Mouse (Mus musculus) limb, embryonic 15.5 days (tissue): ENCODE data around the gene Gm12830. TPM values are rescaled to one million over a fixed set of nuclear protein-coding genes. Genes with fewer than 3 reads are reported as not detected.

ENCODE experiments used
- ATAC-seq: fragments of 200-750 bp; cut with Nextera tagmentation; 2 replicates; pipeline ENCODE4 v1.8.0; 2017; ENCODE audit warnings: low read depth, moderate TSS enrichment; ENCODE audit not compliant: insufficient number of reproducible peaks, low FRiP score, low TSS enrichment
- H3K27ac ChIP-seq: fragments of 300-500 bp; sonication (generic); 2 replicates; pipeline ENCODE4 v1.5.1; 2015; ENCODE audit warnings: moderate library complexity, mild to moderate bottlenecking, inconsistent platforms
- H3K27me3 ChIP-seq: fragments of 300-500 bp; sonication (generic); 2 replicates; pipeline ENCODE4 v1.6.1; 2015; ENCODE audit warnings: inconsistent platforms
- H3K36me3 ChIP-seq: fragments of 300-500 bp; sonication (generic); 2 replicates; pipeline ENCODE4 v1.6.1; 2015; ENCODE audit warnings: inconsistent platforms
- H3K4me1 ChIP-seq: fragments of 300-500 bp; sonication (generic); 2 replicates; pipeline ENCODE4 v1.6.1; 2015; ENCODE audit warnings: inconsistent platforms
- H3K4me2 ChIP-seq: fragments of 300-500 bp; sonication (generic); 2 replicates; pipeline ENCODE4 v1.6.1; 2015; ENCODE audit warnings: mild to moderate bottlenecking, inconsistent platforms
- H3K4me3 ChIP-seq: fragments of 300-500 bp; sonication (generic); 2 replicates; pipeline ENCODE4 v1.5.1; 2015; ENCODE audit warnings: mild to moderate bottlenecking, inconsistent platforms
- H3K9ac ChIP-seq: fragments of 300-500 bp; sonication (generic); 2 replicates; pipeline ENCODE4 v1.6.1; 2015; ENCODE audit warnings: inconsistent platforms
- H3K9me3 ChIP-seq: fragments of 300-500 bp; sonication (generic); 2 replicates; pipeline ENCODE4 v1.6.1; 2016; ENCODE audit warnings: inconsistent platforms
- WGBS: fragments of 180-500 bp; shearing (Covaris S2); methylation state at CpG from one replicate; pipeline ENCODE4 v1.1.7; 2015; 5-methylcytosine and 5-hydroxymethylcytosine counted together
- polyA plus RNA-seq: library from polyadenylated mRNA; unstranded; fragments of >200 nt; fragmentation: Nextera tagmentation; extraction: Ambion mirVana; gene quantifications from 2 replicates; pipeline ENCODE4 v1.2.1, GENCODE M21; 2015

Gene Gm12830
- polyA plus RNA-seq = not detected in 2 replicates

GRCm38 (mm10) chr4:114821567-114822192, at the start of gene Gm12830:
TSS of gene Gm12830 (plus strand) at chr4:114821722.
- Histone ChIP-seq H3K4me3 (peak within 1 kb of the TSS; percentile 43), H3K36me3 (no peaks in the 10 kb centered on the region), H3K27me3 (peaks cover 60% of the 10 kb centered on the region), H3K9ac (peak within 1 kb of the TSS; percentile 31; the same call in 1 of the 2 replicates), H3K27ac (peak within 1 kb of the TSS; percentile 61), H3K4me1 (peaks cover 29% of the 10 kb centered on the region), H3K4me2 (peak within 1 kb of the TSS; percentile 70), H3K9me3 (no peaks in the 10 kb centered on the region)
- ATAC-seq = peak; percentile 76
- WGBS = under 1% methylated on average over 51 of the region's 51 CpGs

DNA sequence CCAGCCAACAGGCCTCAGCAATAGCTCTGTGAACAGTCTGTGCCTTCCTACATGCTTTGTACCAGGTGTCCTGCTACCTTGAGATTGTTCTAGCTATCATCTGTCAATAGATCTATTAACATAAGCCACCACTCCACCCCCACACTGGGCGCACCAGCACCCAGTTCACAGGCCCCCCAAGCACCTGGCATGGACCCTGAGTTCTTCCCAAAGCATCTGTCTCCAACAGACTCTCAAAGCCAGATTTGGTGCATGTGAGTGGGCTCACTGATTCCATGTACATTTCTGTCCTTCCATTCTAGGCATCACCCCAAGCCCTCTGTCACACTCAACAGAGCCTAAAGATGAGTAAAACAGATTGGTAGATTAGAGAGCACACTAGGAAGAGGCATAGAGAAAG, 48.2 kb upstream of the Gm12830 start:
- Histone ChIP-seq H3K4me1 (peaks cover 9% of the 10 kb centered on the region), H3K9ac (no peak overlapping the region), H3K9me3 (no peaks in the 10 kb centered on the region), H3K4me2 (no peak overlapping the region), H3K27me3 (0 out of 2 replicates have a peak, but pooled peaks cover 13% of the 10 kb centered on the region), H3K27ac (no peak overlapping the region), H3K36me3 (no peaks in the 10 kb centered on the region), H3K4me3 (no peak overlapping the region)
- no peak for ATAC-seq
- WGBS = 88% methylated on average over 1 of the region's 1 CpGs

DNA sequence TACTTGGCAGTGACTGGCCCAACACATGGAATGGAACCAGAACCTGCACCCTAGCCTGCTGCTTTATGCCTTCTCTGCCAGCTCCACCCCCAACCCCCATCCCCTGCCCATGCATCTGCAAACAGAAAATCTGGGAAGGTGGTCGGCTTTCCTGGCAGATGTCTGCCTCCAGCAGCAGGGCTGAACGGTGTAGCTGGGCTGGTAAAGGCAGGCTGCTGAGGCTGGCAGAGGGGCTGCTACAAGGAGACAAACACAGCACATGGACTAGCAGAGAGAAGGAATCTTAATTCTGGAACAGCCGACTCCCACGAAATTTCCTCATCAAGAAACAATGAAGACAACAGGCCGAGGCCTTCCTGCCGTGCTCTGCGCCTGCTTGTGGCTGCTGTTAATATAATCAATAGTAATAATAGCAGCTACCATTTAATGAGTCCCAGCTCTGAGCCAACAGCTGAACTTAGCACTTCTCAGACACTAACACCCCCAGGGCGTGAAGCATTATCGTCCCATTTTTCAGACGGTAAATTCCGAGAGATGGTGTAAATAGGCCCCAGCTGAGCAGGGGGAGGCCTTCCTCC, 43.8 kb upstream of the Gm12830 start:
- Histone ChIP-seq H3K4me1 (peaks cover 30% of the 10 kb centered on the region), H3K9ac (no peak overlapping the region), H3K27ac (no peak overlapping the region), H3K9me3 (no peaks in the 10 kb centered on the region), H3K4me2 (no peak overlapping the region), H3K27me3 (peaks cover 21% of the 10 kb centered on the region), H3K36me3 (no peaks in the 10 kb centered on the region), H3K4me3 (no peak overlapping the region)
- 38% methylated on average over 11 of the region's 11 CpGs for WGBS
- no peak for ATAC-seq

GRCm38 (mm10) chr4:114778716-114779474, 42.6 kb upstream of the Gm12830 start:
- peak overlapping the region; percentile 48; the same call in 1 of the 2 replicates for H3K27ac ChIP-seq

DNA sequence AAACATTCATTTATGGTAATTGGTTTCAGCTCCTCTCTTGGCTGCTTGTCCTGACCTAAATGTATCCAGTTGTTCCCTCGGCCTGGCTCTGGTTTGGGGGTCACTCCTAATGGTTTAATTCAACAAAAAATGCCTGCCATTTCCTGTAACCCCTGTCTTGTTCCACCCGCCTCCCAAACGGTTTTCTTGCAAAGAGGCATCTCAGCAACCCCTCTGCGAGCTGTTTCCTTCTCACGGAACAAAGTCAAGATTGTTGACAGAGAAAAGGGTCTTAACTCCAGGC, 42.1 kb upstream of the Gm12830 start:
- WGBS = 27% methylated on average over 5 of the region's 5 CpGs
- ATAC-seq = no peak; the same call in 1 of the 2 replicates
- Histone ChIP-seq H3K36me3 (no peaks in the 10 kb centered on the region), H3K4me2 (0 out of 2 replicates have a peak overlapping the region, but pooled peaks have one; percentile 10), H3K9me3 (no peaks in the 10 kb centered on the region), H3K4me3 (no peak overlapping the region), H3K27me3 (peaks cover 25% of the 10 kb centered on the region), H3K9ac (no peak overlapping the region), H3K4me1 (peaks cover 30% of the 10 kb centered on the region), H3K27ac (peak overlapping the region; percentile 48)

More at GRCm38 (mm10) chr4:114778716-114779474, 42.6 kb upstream of the Gm12830 start:
- no peak overlapping the region for H3K4me2 ChIP-seq
- peaks cover 25% of the 10 kb centered on the region for H3K27me3 ChIP-seq
- H3K4me3 ChIP-seq = no peak overlapping the region
- H3K9ac ChIP-seq = no peak overlapping the region
- H3K36me3 ChIP-seq = no peaks in the 10 kb centered on the region
- 33% methylated on average over 7 of the region's 7 CpGs for WGBS
- no peaks in the 10 kb centered on the region for H3K9me3 ChIP-seq
- no peak for ATAC-seq
- H3K4me1 ChIP-seq = peaks cover 30% of the 10 kb centered on the region

DNA sequence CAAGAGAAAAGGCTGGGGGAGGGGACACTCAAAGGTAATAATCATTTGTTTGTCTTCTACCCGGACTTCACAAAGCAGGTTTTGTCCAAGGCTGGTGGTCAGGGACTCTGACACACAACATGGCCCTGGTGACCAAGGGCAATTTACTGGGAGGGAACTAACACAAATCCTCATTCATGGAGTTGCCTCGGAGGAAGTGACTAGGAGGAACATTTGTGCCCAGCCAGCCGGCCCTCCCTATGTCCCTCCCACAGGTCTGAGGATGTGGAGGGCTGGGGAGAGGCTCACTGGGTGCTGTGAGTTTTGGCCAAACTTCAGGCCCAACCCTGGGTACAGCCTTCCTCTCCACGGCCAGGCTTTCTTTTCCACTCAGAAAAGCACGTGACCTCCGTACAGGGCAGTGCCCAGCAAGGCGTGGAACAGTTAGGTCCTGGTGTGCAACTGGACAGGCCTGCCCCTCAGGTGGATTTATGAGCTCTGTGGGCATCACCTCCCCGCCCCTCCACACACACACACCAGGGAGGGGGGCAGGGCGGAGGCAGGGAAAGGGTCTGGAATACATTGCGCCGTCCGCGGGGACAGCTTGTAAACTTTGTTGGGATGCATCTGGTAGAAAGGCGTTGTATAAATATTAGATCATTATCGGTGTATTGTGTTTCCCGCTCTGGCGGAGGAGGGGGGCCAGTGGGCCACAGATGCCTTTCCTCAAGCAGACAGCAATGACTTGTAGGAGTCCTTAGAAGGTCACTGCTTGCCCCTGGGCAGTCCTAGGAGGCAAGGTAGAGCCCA, 41.6 kb upstream of the Gm12830 start:
- Histone ChIP-seq H3K4me1 (peaks cover 30% of the 10 kb centered on the region), H3K9ac (no peak overlapping the region), H3K27ac (peak overlapping the region; percentile 48; the same call in 1 of the 2 replicates), H3K27me3 (peaks cover 29% of the 10 kb centered on the region), H3K9me3 (no peaks in the 10 kb centered on the region), H3K36me3 (no peaks in the 10 kb centered on the region), H3K4me3 (no peak overlapping the region), H3K4me2 (peak overlapping the region; percentile 10; the same call in 1 of the 2 replicates)
- 24% methylated on average over 17 of the region's 17 CpGs for WGBS
- peak; percentile 64 for ATAC-seq

- H3K9me3 ChIP-seq = no peaks in the 10 kb centered on the region
- H3K9ac ChIP-seq = no peak overlapping the region
- H3K4me2 ChIP-seq = no peak overlapping the region
- ATAC-seq = no peak
- H3K36me3 ChIP-seq = no peaks in the 10 kb centered on the region
- H3K4me3 ChIP-seq = no peak overlapping the region
- H3K27me3 ChIP-seq = peaks cover 39% of the 10 kb centered on the region
- WGBS = 61% methylated on average over 7 of the region's 7 CpGs
- H3K4me1 ChIP-seq = peaks cover 25% of the 10 kb centered on the region
- no peak overlapping the region for H3K27ac ChIP-seq
Measured at GRCm38 (mm10) chr4:114782851-114783250, 38.7 kb upstream of the Gm12830 start.

- no peak for ATAC-seq
- WGBS = 86% methylated on average over 2 of the region's 2 CpGs
- H3K9ac ChIP-seq = no peak overlapping the region
- no peaks in the 10 kb centered on the region for H3K36me3 ChIP-seq
- peaks cover 10% of the 10 kb centered on the region for H3K4me1 ChIP-seq
- no peak overlapping the region for H3K27ac ChIP-seq
- no peaks in the 10 kb centered on the region for H3K9me3 ChIP-seq
- no peak overlapping the region for H3K4me3 ChIP-seq
- peaks cover 50% of the 10 kb centered on the region for H3K27me3 ChIP-seq
- H3K4me2 ChIP-seq = no peak overlapping the region
Measured at GRCm38 (mm10) chr4:114784735-114785134, 36.8 kb upstream of the Gm12830 start.

GRCm38 (mm10) chr4:114788856-114789255, 32.7 kb upstream of the Gm12830 start:
- no peaks in the 10 kb centered on the region for H3K9me3 ChIP-seq
- H3K4me1 ChIP-seq = no peaks in the 10 kb centered on the region
- H3K27ac ChIP-seq = no peak overlapping the region
- H3K36me3 ChIP-seq = no peaks in the 10 kb centered on the region
- 44% methylated on average over 4 of the region's 4 CpGs for WGBS
- no peak overlapping the region for H3K4me3 ChIP-seq
- H3K4me2 ChIP-seq = no peak overlapping the region
- no peak for ATAC-seq
- no peak overlapping the region for H3K9ac ChIP-seq
- H3K27me3 ChIP-seq = peaks cover 31% of the 10 kb centered on the region

DNA sequence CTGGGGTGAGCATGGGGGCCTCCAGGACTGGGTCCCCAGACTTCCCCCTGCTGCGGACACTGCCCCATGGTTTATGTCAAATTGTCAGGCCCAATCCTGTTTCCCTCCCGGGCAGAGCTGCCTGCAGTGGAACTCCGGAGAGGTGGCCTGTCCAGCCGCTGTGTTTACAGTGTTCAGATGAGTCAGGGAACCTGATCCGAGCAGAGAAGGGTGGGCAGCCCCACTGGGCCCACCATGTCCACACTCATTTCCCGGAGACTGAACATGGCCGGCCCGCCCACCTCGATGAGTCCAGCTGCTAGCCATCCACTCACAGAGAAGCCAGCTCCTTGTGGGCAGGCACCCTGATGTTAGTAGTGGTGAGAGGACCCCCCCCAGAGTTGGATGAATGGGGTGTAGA, 29.9 kb upstream of the Gm12830 start:
- peaks cover 23% of the 10 kb centered on the region for H3K27me3 ChIP-seq
- H3K4me3 ChIP-seq = no peak overlapping the region
- no peak overlapping the region for H3K27ac ChIP-seq
- WGBS = 62% methylated on average over 9 of the region's 9 CpGs
- no peak for ATAC-seq
- no peaks in the 10 kb centered on the region for H3K36me3 ChIP-seq
- peaks cover 12% of the 10 kb centered on the region for H3K4me1 ChIP-seq
- H3K9ac ChIP-seq = no peak overlapping the region
- no peak overlapping the region for H3K4me2 ChIP-seq
- no peaks in the 10 kb centered on the region for H3K9me3 ChIP-seq

DNA sequence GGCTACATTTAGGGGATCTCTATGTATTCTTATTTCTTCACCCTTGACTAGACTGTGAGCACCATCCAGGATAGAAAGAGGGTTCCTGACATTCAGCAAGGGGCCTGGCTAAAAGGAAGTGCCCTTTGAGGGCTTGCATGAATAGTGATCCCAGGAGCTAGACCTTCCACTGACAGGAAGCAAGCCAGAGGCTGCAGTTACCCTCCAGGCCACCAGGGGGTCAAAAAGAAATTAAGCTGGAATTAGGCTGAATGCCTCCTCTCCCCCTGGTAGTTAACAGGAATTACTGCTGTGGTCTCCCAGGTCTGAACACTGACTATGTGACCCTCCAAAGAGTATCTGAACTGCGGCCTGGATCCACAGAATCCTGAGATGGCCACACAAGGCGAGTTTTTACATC, 27.7 kb upstream of the Gm12830 start:
- H3K36me3 ChIP-seq = no peaks in the 10 kb centered on the region
- 90% methylated on average over 2 of the region's 2 CpGs for WGBS
- peaks cover 23% of the 10 kb centered on the region for H3K4me1 ChIP-seq
- no peak for ATAC-seq
- H3K27me3 ChIP-seq = peaks cover 18% of the 10 kb centered on the region
- H3K9me3 ChIP-seq = no peaks in the 10 kb centered on the region
- H3K27ac ChIP-seq = no peak overlapping the region
- H3K9ac ChIP-seq = no peak overlapping the region
- no peak overlapping the region for H3K4me3 ChIP-seq
- H3K4me2 ChIP-seq = no peak overlapping the region
